Mouse (Mus musculus) hindbrain, embryonic 14.5 days (tissue): ENCODE measurements around the gene Gpr107. TPM values are rescaled to one million over a fixed set of nuclear protein-coding genes. Genes with fewer than 3 reads are reported as not detected.
"Not testable (repeated sequence)": the region's sequence is repeated elsewhere in the genome, so short reads cannot be mapped to it uniquely, and the experiment has no call there.

Experiments
- ATAC-seq: fragments of 200-750 bp; cut with Nextera tagmentation; 2 replicates; pipeline ENCODE4 v1.8.0; 2017; ENCODE audit warnings: moderate number of reproducible peaks, mild to moderate bottlenecking, moderate TSS enrichment, moderate library complexity; ENCODE audit not compliant: low FRiP score
- DNase-seq: peaks from one replicate; pipeline ENCODE4 v3.0.0-alpha.2; 2015; ENCODE audit warnings: low spot score
- H3K27ac ChIP-seq: fragments of 300-500 bp; sonication (generic); 2 replicates; pipeline ENCODE4 v1.5.1; 2014; ENCODE audit warnings: mild to moderate bottlenecking, moderate library complexity
- H3K27me3 ChIP-seq: fragments of 300-500 bp; sonication (generic); 2 replicates; pipeline ENCODE4 v1.6.1; 2014; ENCODE audit warnings: mild to moderate bottlenecking, low read length, mixed read lengths; ENCODE audit not compliant: control insufficient read depth, insufficient read depth
- H3K36me3 ChIP-seq: fragments of 300-500 bp; sonication (generic); replicated peaks from 2 replicates; pipeline ENCODE4 v1.6.1; 2014; ENCODE audit not compliant: control insufficient read depth, insufficient read depth
- H3K4me1 ChIP-seq: fragments of 300-500 bp; sonication (generic); replicated peaks from 2 replicates; pipeline ENCODE4 v1.6.1; 2014; ENCODE audit warnings: antibody characterized with exemption, low read length, mixed read lengths; ENCODE audit not compliant: control insufficient read depth, insufficient read depth
- H3K4me2 ChIP-seq: fragments of 300-500 bp; sonication (generic); replicated peaks from 2 replicates; pipeline ENCODE4 v1.6.1; 2014; ENCODE audit warnings: mild to moderate bottlenecking, moderate library complexity
- H3K4me3 ChIP-seq: fragments of 300-500 bp; sonication (generic); replicated peaks from 2 replicates; pipeline ENCODE4 v1.5.1; 2014; ENCODE audit warnings: mild to moderate bottlenecking, low read length
- H3K9ac ChIP-seq: fragments of 300-500 bp; sonication (generic); 2 replicates; pipeline ENCODE4 v1.6.1; 2014
- H3K9me3 ChIP-seq: fragments of 300-500 bp; sonication (generic); 2 replicates; pipeline ENCODE4 v1.6.1; 2016; ENCODE audit warnings: low read length; ENCODE audit not compliant: control insufficient read depth
- WGBS: fragments of 180-500 bp; shearing (Covaris S2); extraction: QIAGEN DNeasy Blood & Tissue Kit; methylation state at CpG from one replicate; pipeline ENCODE4 v1.1.7; 2014; 5-methylcytosine and 5-hydroxymethylcytosine counted together
- polyA plus RNA-seq: library from polyadenylated mRNA; unstranded; fragments of >200 nt; fragmentation: Nextera tagmentation; extraction: Ambion mirVana; gene quantifications from 2 replicates; pipeline ENCODE4 v1.2.1, GENCODE M21; 2014

Gene Gpr107
- polyA plus RNA-seq, 1 experiment from 2014 or later = 26.1 TPM

DNA sequence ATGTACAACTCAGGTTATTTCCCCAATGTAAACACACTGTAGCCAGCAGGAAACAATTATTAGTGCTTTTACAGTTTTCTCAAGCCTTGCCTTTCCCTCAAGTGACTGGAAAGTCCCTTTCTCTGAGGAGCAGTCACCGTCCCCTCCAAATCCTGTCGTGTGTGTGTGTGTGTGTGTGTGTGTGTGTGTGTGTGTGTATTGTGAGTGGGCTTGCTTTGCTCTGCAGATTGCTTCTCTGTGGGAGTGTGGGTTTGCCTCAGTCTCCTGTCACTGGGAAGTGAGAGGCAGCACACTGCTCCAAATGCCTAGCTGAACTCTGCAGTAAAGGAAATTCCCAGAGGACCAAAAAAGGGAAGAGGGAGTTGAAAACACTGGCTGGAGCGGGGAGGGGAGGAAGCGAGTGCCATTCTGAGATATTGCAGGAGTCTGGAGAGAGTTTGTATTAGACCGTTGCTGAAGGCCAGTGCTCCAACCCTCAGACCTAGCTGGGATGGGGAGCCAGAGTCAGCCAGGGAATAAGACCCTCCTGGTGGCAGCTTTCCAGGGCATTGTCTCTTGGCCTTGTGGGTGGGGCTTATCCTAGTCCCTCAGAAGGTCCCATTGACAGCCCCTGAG is 12.8 kb downstream of the Gpr107 start:
- WGBS = 42% methylated on average over 5 of the region's 5 CpGs
- Histone ChIP-seq H3K4me1 (no peaks in the 10 kb centered on the region), H3K9me3 (no peaks in the 10 kb centered on the region), H3K27me3 (no peaks in the 10 kb centered on the region), H3K4me2 (no peak overlapping the region), H3K9ac (no peak overlapping the region), H3K4me3 (no peak overlapping the region), H3K27ac (no peak overlapping the region), H3K36me3 (peaks cover 35% of the 10 kb centered on the region)
- DNase-seq (no peak), ATAC-seq (no peak)

DNA sequence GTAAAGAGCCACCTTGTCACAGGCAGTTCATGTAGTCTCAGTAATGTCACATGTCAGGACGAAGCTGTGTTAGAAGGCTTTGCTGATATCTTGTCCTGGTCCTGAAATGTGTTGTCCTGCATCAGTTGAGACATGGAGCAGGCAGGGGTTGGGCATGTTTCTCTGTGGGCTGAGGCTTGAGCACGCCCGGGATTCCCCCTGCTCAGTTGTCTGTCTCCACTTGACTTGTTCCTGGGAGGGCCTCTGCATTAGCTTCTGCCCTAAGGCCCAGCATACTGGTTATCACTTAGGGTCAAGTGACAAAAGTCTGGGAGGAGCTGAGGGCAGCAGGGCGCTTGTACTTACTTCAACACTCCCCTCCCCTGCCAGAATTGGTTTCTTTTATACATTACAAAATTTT is 13.4 kb downstream of the Gpr107 start:
- no peaks in the 10 kb centered on the region for H3K4me1 ChIP-seq
- no peak overlapping the region for H3K4me3 ChIP-seq
- 74% methylated on average over 4 of the region's 4 CpGs for WGBS
- no peak overlapping the region for H3K9ac ChIP-seq
- no peaks in the 10 kb centered on the region for H3K9me3 ChIP-seq
- H3K36me3 ChIP-seq = peaks cover 41% of the 10 kb centered on the region
- no peak overlapping the region for H3K27ac ChIP-seq
- no peaks in the 10 kb centered on the region for H3K27me3 ChIP-seq
- DNase-seq (no peak), ATAC-seq (no peak)
- H3K4me2 ChIP-seq = no peak overlapping the region

DNA sequence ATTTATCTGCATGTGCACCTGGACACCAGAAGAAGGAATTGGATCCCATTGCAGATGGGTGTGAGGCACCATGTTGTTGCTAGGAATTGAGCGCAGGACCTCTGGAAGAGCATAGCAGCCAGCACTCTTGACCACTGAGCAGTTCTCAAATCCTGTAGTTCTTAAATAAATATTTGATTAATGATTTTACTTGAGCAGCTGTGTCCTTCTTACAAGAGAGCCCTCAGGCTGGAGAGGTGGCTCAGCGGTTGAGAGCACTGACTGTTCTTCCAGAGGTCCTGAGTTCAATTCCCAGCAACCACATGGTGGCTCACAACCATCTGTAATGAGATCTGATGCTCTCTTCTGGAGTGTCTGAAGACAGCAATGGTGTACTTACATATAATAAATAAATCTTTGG is 15.5 kb downstream of the Gpr107 start:
- not testable (repeated sequence) for ATAC-seq, H3K27me3 ChIP-seq, H3K27ac ChIP-seq, H3K4me2 ChIP-seq, H3K4me3 ChIP-seq, H3K9ac ChIP-seq, H3K9me3 ChIP-seq, H3K4me1 ChIP-seq, DNase-seq
- 86% methylated on average over 2 of the region's 2 CpGs for WGBS
- peaks cover 61% of the 10 kb centered on the region for H3K36me3 ChIP-seq

DNA sequence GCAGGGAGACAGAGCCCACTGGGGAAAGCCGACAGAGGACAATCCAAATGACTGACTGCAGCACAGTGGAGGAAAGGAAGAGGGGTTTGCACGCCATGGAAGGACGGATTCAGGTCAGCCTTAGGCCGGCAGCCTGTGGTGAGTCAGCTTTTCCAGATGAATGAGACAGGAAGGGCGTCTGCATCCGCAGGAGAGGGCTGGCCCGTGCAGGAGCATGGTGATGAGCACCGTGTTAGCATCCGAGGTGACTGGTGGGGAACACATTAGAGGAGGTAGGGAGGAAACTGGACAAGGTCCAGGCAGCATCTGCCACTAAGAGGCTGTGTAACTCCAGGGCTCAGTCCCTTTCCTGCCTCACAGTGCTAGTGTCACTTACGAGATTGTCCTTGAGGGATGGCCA is 16.9 kb downstream of the Gpr107 start:
- 88% methylated on average over 10 of the region's 10 CpGs for WGBS
- no peaks in the 10 kb centered on the region for H3K27me3 ChIP-seq
- no peak overlapping the region for H3K27ac ChIP-seq
- H3K4me1 ChIP-seq = no peaks in the 10 kb centered on the region
- no peaks in the 10 kb centered on the region for H3K9me3 ChIP-seq
- DNase-seq (no peak), ATAC-seq (no peak)
- H3K4me2 ChIP-seq = no peak overlapping the region
- no peak overlapping the region for H3K4me3 ChIP-seq
- H3K36me3 ChIP-seq = peaks cover 75% of the 10 kb centered on the region
- no peak overlapping the region for H3K9ac ChIP-seq

DNA sequence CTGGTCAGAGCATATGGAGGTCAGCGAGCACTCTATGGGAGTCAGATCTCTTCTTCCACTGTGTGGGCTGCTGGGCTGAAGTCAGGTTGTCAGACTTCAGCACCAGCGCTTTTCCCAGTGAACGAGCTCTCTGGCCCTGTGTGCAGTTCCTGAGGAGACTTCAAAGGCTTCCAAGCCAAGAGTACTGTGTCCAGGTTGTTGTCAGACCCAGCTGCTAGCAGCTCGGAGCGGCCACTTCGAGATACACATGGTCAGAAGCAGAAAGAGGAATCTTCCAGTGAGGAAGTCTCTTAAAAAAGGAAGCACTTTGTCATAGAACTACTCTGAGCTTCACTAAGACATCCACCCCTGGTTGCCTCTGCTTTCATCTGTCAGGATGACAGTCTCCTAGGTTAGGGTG is 18.0 kb downstream of the Gpr107 start:
- H3K9me3 ChIP-seq = no peaks in the 10 kb centered on the region
- no peak overlapping the region for H3K27ac ChIP-seq
- H3K4me2 ChIP-seq = no peak overlapping the region
- no peak overlapping the region for H3K4me3 ChIP-seq
- H3K4me1 ChIP-seq = no peaks in the 10 kb centered on the region
- no peak for ATAC-seq
- H3K36me3 ChIP-seq = peaks cover 87% of the 10 kb centered on the region
- DNase-seq = no peak
- 90% methylated on average over 6 of the region's 6 CpGs for WGBS
- H3K27me3 ChIP-seq = no peaks in the 10 kb centered on the region
- H3K9ac ChIP-seq = no peak overlapping the region

DNA sequence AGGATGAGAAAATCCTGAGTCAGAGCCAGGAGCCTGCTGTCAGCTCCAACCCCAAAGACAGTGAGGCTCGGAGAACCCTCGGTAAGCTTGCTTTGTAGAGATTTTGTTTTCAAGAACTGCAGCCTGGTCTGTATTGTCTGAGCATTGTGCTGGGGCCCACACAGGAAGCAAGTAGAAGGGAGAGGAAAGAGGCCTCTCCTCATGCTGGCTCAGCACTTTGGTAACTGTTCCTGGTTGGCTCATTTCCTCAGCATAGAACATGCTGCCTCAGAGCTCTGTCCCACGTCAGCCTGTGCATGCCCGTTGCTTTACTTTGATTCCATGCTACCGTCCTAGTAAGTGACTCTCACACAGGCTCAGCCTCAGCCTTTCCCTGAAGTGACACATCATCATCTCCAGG is 19.9 kb downstream of the Gpr107 start:
- 81% methylated on average over 5 of the region's 5 CpGs for WGBS
- peaks cover 100% of the 10 kb centered on the region for H3K36me3 ChIP-seq
- no peak for ATAC-seq
- no peak overlapping the region for H3K4me2 ChIP-seq
- H3K27me3 ChIP-seq = no peaks in the 10 kb centered on the region
- DNase-seq = no peak
- H3K9ac ChIP-seq = no peak overlapping the region
- H3K27ac ChIP-seq = no peak overlapping the region
- H3K4me3 ChIP-seq = no peak overlapping the region
- H3K4me1 ChIP-seq = no peaks in the 10 kb centered on the region
- H3K9me3 ChIP-seq = no peaks in the 10 kb centered on the region

DNA sequence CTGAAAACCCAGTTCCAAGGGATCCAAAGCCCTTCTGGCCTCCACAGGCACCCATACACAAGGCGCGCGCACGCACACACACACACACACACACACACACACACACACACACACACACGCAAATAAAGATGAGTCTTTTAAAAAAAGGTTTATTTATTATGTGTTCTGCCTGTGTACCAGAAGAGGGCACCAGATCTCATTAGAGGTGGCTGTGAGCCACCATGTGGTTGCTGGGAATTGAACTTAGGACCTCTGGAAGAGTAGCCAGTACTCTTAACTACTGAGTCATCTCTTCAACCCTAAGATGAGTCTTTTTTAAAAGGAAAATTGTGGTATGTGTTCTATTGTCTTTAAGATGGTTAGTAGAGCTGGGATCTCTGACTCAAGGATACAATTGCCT is 20.4 kb downstream of the Gpr107 start:
- H3K36me3 ChIP-seq = peaks cover 100% of the 10 kb centered on the region
- ATAC-seq (no peak), DNase-seq (no peak)
- H3K9me3 ChIP-seq = no peaks in the 10 kb centered on the region
- H3K4me2 ChIP-seq = no peak overlapping the region
- H3K9ac ChIP-seq = no peak overlapping the region
- no peaks in the 10 kb centered on the region for H3K4me1 ChIP-seq
- 97% methylated on average over 5 of the region's 5 CpGs for WGBS
- H3K27me3 ChIP-seq = no peaks in the 10 kb centered on the region
- no peak overlapping the region for H3K4me3 ChIP-seq
- H3K27ac ChIP-seq = no peak overlapping the region

DNA sequence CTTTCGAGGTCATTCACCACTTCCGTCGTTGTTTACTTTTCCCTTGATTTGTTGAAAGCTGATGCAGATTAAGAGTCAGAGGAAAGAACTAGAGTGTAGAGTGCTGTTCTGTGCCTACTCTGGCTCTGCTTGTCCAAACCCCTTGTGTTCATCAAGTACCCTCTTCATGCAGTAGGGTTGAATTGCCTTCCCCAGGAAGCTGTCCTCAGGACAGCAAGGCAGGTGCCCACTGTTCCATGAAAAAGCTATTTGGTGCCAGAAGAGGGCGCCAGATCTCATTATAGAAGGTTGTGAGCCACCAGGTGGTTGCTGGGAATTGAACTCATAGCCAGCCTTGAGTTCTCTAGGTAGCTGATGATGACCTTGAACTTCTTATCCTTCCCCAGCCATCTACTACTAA is 21.2 kb downstream of the Gpr107 start:
- DNase-seq (no peak), ATAC-seq (no peak)
- 83% methylated on average over 4 of the region's 4 CpGs for WGBS

DNA sequence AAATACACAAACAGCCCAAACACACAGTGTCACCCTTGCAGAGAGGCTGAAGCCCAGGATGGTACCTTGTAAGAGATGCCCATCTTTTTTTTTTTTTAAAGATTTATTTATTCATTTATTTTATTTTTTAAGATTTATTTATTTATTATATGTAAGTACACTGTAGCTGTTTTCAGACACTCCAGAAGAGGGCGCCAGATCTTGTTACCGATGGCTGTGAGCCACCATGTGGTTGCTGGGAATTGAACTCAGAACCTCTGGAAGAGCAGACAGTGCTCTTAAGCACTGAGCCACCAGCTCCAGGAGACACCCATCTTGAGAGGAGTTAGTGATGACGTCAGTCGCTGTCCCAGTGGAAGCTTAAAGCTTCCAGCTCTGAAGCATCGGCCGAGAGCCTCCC is 26.5 kb downstream of the Gpr107 start:
- not testable (repeated sequence) for H3K27ac ChIP-seq, DNase-seq, ATAC-seq, H3K27me3 ChIP-seq, H3K9ac ChIP-seq, H3K4me2 ChIP-seq, H3K9me3 ChIP-seq, H3K4me1 ChIP-seq, H3K4me3 ChIP-seq
- 84% methylated on average over 6 of the region's 6 CpGs for WGBS
- H3K36me3 ChIP-seq = peaks cover 90% of the 10 kb centered on the region

More for the DNA sequence above, 21.2 kb downstream of the Gpr107 start:
- H3K4me2 ChIP-seq = no peak overlapping the region
- H3K27ac ChIP-seq = no peak overlapping the region
- H3K36me3 ChIP-seq = peaks cover 100% of the 10 kb centered on the region
- no peaks in the 10 kb centered on the region for H3K27me3 ChIP-seq
- no peak overlapping the region for H3K4me3 ChIP-seq
- no peak overlapping the region for H3K9ac ChIP-seq
- no peaks in the 10 kb centered on the region for H3K4me1 ChIP-seq
- H3K9me3 ChIP-seq = no peaks in the 10 kb centered on the region

DNA sequence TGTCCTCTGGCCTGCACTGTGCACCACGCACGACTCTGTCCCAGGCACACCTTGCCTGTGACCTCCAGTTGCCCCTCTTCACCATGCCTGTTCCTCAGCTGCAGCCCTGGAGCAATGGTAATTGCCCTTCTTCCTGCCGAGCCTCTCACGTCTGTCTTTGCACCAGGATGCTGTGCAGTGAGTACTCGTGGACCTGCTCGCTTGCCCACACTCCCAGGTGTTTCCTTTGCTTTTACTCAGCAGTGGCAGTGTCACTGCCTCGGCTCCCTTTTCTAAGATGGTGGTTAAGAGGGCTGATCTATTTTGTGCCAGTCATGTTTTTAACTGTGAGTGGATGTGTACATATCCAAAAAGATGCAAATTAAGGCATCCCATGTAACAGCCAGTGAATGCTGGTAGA is 27.4 kb downstream of the Gpr107 start:
- no peak overlapping the region for H3K4me2 ChIP-seq
- 96% methylated on average over 7 of the region's 7 CpGs for WGBS
- ATAC-seq (no peak), DNase-seq (no peak)
- H3K9me3 ChIP-seq = no peaks in the 10 kb centered on the region
- no peak overlapping the region for H3K4me3 ChIP-seq
- peaks cover 90% of the 10 kb centered on the region for H3K36me3 ChIP-seq
- no peaks in the 10 kb centered on the region for H3K27me3 ChIP-seq
- H3K9ac ChIP-seq = no peak overlapping the region
- H3K27ac ChIP-seq = no peak overlapping the region
- H3K4me1 ChIP-seq = no peaks in the 10 kb centered on the region
